Mouse (Mus musculus) liver, embryonic 14 days (tissue): ENCODE measurements around the gene Snapc2. TPM values are rescaled to one million over a fixed set of nuclear protein-coding genes. Genes with fewer than 3 reads are reported as not detected.

Source experiments
- polyA plus RNA-seq: library from polyadenylated mRNA; depleted of rRNA; stranded (reverse); fragments of >200 nt; gene quantifications from 2 replicates; pipeline ENCODE4 v1.2.3, GENCODE M21; 2012; rRNA removed

Snapc2 gene
- 10.9 and 12.1 TPM in 2 replicates for polyA plus RNA-seq

DNA sequence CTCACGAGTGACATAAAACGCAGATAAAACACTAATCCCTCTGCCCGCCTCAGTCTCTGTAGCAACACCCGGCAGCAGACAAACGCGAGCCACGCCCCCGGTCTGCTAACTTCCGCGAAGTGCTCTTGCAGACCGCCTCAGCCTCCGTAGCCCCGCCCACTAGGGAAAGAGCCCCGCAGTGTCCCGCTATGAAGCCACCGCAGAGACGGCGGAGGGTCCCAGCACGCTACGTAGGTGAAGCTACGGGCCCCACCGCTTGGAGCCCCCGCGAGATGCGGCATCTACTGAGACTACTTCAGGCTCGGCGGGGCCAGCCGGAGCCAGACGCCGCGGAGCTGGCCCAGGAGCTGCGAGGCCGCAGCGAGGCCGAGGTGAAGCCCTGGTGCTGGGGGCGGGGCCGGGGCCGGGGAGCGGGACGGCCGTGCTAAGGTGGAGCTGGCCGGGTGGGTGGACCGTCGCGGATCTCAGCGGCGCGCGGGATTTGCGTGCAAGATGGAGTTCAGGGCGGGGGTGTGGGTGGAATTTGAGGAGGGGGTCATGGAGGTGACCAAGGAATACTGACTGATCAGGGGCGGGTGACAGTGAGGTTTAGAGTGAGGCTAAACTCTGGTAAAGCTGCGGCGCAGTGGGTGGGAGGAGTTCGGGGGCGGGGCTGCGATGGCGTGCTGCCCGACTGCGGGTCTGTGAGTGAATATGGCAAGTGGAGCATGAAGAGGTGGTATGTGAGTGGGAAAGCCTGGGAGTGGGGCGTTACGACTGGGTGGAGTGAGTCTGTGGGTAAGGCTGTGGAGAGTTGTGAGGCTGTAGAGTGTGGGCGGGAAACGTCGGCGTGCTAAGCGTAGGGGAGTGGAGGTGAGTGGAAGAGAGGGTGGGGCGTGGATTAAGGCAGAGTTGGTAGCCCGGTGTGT is at the start of gene Snapc2:
Gene Snapc2 (plus strand): TSS at position 147 of the 908 bp plus-strand sequence.

DNA sequence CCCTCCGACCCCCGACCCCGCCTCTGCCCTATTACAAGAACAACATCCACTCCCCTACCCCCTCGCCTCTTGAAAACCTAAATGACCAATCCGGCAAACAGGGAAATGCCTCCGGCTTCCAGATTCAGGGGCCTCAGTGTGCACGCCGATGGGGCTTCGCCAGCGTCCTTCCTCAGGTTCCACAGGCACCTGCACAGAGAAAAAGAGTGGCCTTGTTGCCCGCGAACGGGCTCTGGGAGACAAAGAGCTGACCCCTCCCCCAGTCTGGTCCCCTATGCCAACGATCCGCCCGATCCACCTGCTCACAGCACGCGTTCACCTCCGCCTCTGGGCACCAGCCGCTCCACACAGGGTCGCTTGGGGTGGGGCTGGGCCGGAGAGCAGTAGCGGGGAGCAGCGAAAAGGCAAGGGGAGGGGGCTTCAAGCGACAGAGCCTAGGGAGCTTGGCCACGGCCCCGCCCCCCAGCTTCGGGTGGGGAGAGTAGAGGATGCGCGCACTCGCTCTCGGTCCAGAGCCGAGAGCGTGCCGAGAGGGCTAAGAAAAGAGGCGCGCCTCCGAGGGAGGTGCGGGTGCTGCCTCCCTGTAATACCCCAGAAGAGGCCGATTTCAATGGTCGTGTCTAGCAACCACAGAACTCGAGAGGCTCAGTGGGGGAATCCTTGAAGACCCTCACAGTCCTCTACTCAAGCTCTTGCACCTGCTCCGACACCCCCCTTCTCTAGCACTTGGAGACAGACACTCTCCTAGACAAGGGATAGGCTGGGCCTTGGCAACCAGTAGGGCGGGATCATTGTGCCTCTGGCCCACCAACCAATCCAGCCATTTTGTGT is 35.9 kb upstream of the Snapc2 start, which contains the start of gene Prr36:
Gene Prr36 (minus strand): TSS at position 669 of the 831 bp plus-strand sequence.

DNA sequence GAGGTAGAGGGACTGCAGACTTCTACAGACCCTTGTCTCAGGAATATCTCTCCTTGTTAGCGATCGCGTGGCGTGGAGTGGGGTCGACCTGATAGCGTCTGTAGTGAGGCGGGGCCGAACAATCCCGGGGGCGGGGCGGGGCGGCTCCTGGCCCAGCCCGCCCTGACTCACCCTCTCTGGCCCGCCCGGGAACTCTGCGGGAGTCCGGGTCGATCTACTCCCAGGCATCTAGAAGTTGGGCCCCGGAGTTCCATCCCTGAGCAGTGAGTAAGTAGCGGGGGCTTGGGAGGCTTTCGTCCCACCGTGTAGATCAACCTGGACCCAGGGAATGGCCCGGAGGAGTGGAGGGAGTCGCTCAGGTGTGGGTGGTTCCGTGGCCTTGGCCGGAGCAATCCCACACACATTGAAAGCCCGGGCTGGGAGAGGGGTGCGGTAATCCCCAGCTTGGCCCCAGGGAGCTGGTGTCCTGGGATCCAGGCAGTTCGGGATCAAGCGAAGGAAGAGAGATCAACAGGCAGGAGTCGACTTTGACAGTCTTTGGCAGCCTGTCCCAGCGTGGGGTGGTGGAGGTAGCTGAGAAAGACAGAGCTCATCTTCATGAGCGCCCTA is 26.0 kb upstream of the Snapc2 start, which contains the start of gene Lrrc8e:
Gene Lrrc8e (plus strand): TSS at position 89 of the 609 bp plus-strand sequence.

DNA sequence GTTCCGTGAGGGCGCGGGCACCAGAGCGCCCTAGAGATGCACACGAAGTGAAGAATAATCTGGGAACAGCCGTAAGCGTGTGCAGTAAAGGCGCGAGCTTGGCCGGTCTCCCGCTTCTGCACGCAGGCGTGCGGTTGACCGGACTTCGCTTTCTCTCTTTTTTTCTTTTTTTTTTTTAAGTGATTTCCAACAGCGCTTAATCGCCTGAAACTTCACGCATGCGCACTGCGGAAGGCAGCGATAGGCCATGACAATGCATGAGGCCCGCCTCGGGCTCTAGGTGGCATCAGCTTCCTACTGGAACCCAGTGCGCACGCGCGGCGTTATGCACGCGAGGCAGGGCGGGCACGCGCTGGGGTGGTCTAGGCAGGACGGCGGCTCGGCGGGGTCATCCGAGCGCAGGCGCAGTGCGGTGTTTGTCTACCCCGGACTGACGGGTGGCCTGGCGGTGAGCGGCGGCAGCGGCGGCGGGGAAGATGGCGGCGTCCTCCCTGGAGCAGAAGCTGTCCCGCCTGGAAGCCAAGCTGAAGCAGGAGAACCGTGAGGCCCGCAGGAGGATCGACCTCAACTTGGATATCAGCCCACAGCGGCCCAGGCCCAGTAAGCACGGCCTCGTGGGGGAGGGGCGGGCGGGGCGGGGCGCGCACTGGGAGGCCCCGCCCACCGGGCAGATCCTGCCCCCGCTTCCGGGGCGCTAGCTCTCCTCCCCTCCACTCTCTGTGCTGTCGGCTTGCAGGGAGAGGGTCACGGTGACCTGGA is 14.3 kb upstream of the Snapc2 start, which contains the start of the genes Map2k7 and Gm49320:
Gene Map2k7 (plus strand): TSS at position 307 of the 759 bp plus-strand sequence.
Gene Gm49320 (plus strand): TSS at position 432 of the 759 bp plus-strand sequence.

DNA sequence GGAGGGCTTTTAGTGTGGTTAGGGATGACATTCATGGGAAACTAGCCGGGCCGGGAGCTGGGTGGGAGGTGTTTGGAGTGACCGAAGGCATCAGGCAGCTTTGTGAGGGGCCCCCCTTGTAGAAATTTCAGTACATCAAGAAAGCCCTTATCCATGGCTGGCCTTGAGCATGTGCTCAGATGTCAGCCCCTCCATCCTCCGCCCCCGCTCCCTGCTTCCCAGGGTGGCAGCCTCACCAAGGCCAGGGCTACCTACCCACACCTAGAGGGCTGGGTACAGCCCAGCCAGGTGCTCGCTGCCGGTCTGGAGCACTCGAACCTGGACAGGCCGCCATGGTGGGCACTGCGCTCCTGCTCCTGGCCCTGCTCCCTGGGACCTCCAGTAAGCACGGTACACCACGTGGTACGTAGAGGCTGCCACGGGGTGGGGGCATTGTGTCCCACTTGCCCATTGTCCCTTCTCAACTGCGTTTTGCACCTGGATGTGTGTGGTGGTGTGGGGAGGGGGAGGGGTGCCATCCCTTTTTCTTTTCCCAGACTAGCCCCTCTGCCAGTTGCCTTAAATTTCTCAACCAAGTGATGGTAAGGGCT is 4.8 kb upstream of the Snapc2 start, which contains the start of gene Tgfbr3l:
Gene Tgfbr3l (plus strand): TSS at position 264 of the 590 bp plus-strand sequence.

DNA sequence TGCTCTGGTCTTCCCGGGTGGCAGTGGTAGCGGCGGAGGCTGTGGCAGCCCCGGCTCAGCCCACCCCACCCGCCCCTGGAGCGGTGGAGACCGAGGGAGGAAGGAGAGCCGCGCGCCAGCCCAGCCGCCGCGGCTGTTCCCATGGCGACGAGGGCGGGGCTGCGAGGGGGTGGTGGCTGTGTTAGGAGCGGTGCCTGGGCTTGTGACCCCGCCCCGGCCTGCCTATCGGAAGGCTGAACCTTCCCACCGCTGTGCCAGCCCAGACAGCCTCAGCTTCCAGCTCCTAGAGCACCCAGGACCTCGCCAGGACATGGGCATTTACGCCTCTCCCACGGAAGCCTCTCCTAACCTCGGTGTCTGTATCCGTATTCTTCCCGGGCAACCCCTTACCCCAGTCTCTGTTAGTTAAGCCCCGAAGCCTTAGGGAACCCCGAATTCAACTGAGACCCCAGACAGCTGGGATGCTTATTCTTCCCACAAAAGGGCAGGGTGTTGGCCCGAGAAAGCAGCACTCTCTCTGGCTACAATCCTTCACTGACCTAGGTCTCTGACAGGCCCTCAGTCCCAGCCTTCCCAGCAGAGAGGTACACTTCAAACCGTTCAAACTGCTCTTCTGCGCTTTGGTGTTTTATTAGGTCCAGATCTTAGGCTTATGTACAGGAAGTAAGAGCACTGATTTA is 6.4 kb downstream of the Snapc2 start, which contains the start of gene Ctxn1:
Gene Ctxn1 (minus strand): TSS at position 150 of the 680 bp plus-strand sequence.

DNA sequence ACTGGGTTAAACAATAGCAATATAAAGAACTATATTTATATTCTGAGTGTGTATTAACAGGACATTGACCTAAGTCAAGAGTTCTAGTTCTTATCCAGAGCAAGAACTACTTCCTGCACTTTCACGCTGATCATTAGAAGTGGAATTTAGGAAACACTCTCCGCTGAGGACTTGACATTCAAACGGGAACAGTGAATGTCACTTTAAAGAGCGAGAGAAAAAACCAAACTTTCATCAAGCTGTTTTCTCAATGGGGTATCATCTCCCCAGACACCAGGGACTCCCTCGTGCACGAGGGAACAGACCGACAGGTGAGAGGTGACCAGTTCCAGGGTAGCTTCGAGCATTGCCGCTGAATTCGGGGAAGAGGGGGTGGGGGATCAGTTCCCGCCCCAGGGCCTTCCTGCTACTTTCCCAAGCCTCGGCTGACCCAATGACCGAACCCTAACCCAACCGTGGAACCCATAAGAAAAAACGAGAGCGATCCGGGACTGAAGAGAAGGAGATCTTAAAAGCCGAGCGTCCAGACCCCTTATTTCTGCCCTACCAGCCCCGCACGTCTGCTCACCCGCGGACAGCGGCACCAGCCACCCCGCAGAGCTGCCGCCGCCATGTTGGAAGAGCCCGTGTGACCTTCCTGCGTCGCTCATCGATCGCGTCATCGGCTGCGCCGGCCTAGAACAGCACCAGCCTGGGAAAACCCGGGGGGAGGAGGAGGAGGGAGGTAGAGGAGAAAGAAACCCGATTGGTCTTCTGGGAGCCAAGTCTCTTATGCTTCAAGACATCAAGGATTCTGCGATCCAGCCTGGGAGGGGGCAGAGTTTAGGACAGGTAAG is 22.6 kb downstream of the Snapc2 start, which contains the start of gene Timm44:
Gene Timm44 (minus strand): TSS at position 639 of the 836 bp plus-strand sequence.

Other genes with a start within 250 kb of the Snapc2 start
- 0.36 and 0.74 TPM in 2 replicates for gene Cd209f, start 147.2 kb upstream of the Snapc2 start, polyA plus RNA-seq
- gene Cd209g, start 119.0 kb upstream of the Snapc2 start, polyA plus RNA-seq, result 0.05 and 0.07 TPM in 2 replicates
- gene Evi5l, start 86.5 kb upstream of the Snapc2 start, polyA plus RNA-seq, result 3.3 and 3.7 TPM in 2 replicates
- gene Prr36, start 35.6 kb upstream of the Snapc2 start, polyA plus RNA-seq, result 0.21 and 0.22 TPM in 2 replicates
- 0.07 and 0.08 TPM in 2 replicates for gene Lrrc8e, start 26.3 kb upstream of the Snapc2 start, polyA plus RNA-seq
- 12.3 and 13.5 TPM in 2 replicates for gene Map2k7, start 14.3 kb upstream of the Snapc2 start, polyA plus RNA-seq
- gene Gm49320, start 14.2 kb upstream of the Snapc2 start, polyA plus RNA-seq, result 0.35 and 0.48 TPM in 2 replicates
- gene Tgfbr3l, start 4.9 kb upstream of the Snapc2 start, polyA plus RNA-seq, result 3.5 and 4.8 TPM in 2 replicates
- gene Ctxn1, start 6.2 kb downstream of the Snapc2 start, polyA plus RNA-seq, result 2.9 TPM in 2 replicates
- gene Timm44, start 22.8 kb downstream of the Snapc2 start, polyA plus RNA-seq, result 41.0 and 41.8 TPM in 2 replicates
- 4.8 and 5.8 TPM in 2 replicates for gene Ccl25, start 72.1 kb downstream of the Snapc2 start, polyA plus RNA-seq
- 26.8 and 41.3 TPM in 2 replicates for gene Elavl1, start 72.3 kb downstream of the Snapc2 start, polyA plus RNA-seq
- 1.2 and 1.3 TPM in 2 replicates for gene Cers4, start 239.9 kb downstream of the Snapc2 start, polyA plus RNA-seq